Mouse (Mus musculus) embryonic fibroblast, embryonic 13.5 days (primary cell): Measurements from ENCODE around the gene Morn5. TPM values are rescaled to one million over a fixed set of nuclear protein-coding genes. Genes with fewer than 3 reads are reported as not detected.

Source experiments
- H3K27ac ChIP-seq: 2 replicates; pipeline ENCODE4 v1.5.1; 2012; ENCODE audit warnings: low read length, control low read depth, inconsistent platforms; ENCODE audit not compliant: insufficient read depth
- H3K4me1 ChIP-seq: 2 replicates; pipeline ENCODE4 v1.6.1; 2011; ENCODE audit warnings: low read length; ENCODE audit not compliant: control insufficient read depth, insufficient read depth
- H3K4me3 ChIP-seq: 2 replicates; pipeline ENCODE4 v1.5.1; 2011; ENCODE audit warnings: mild to moderate bottlenecking, control low read depth, low read length; ENCODE audit not compliant: insufficient read depth
- CTCF ChIP-seq: IDR thresholded peaks from 2 replicates; pipeline ENCODE4 v1.5.1; 2011; ENCODE audit warnings: mild to moderate bottlenecking, control low read depth, low read length, moderate library complexity, borderline replicate concordance; ENCODE audit not compliant: insufficient read depth
- POLR2A ChIP-seq: IDR thresholded peaks from 2 replicates; pipeline ENCODE4 v1.6.1; 2011; ENCODE audit warnings: low read depth, mild to moderate bottlenecking, control low read depth, low read length, moderate library complexity
- polyA plus RNA-seq: library from polyadenylated mRNA; stranded (reverse); fragments of >200 nt; gene quantifications from 2 replicates; pipeline ENCODE4 v1.2.4, GENCODE M21; 2011; ENCODE audit warnings: low read depth; ENCODE audit not compliant: missing spikeins, insufficient read length

Morn5 gene
- polyA plus RNA-seq, 1 experiment: not detected

- H3K4me1 ChIP-seq: no peaks in the 10 kb centered on the region
- H3K27ac ChIP-seq: no peak overlapping the region
- TF ChIP-seq POLR2A (no peak), CTCF (no peak)
- no peak overlapping the region for H3K4me3 ChIP-seq
Observed at GRCm38 (mm10) chr2:36056248-36056647, 7.0 kb downstream of the Morn5 start.

- Histone ChIP-seq H3K4me3 (no peak overlapping the region), H3K4me1 (no peaks in the 10 kb centered on the region), H3K27ac (no peak overlapping the region)
- no peak for TF ChIP-seq POLR2A
- TF ChIP-seq CTCF: no peak
Observed at GRCm38 (mm10) chr2:36061409-36061808, 12.2 kb downstream of the Morn5 start.

GRCm38 (mm10) chr2:36067132-36067531 is 17.9 kb downstream of the Morn5 start:
- no peak overlapping the region for H3K27ac ChIP-seq
- no peaks in the 10 kb centered on the region for H3K4me1 ChIP-seq
- TF ChIP-seq CTCF (no peak), POLR2A (no peak)
- H3K4me3 ChIP-seq: no peak overlapping the region

- TF ChIP-seq CTCF (no peak), POLR2A (no peak)
- Histone ChIP-seq H3K27ac (no peak overlapping the region), H3K4me3 (no peak overlapping the region), H3K4me1 (no peaks in the 10 kb centered on the region)
Observed at GRCm38 (mm10) chr2:36071660-36072305, 22.5 kb downstream of the Morn5 start.

- no peak overlapping the region for H3K27ac ChIP-seq
- H3K4me1 ChIP-seq: no peaks in the 10 kb centered on the region
- no peak overlapping the region for H3K4me3 ChIP-seq
- TF ChIP-seq CTCF (no peak), POLR2A (no peak)
Observed at GRCm38 (mm10) chr2:36073781-36074180, 24.5 kb downstream of the Morn5 start.

- no peaks in the 10 kb centered on the region for H3K4me1 ChIP-seq
- H3K27ac ChIP-seq: no peak overlapping the region
- H3K4me3 ChIP-seq: no peak overlapping the region
- TF ChIP-seq POLR2A (no peak), CTCF (no peak)
Observed at GRCm38 (mm10) chr2:36075210-36075609, 26.0 kb downstream of the Morn5 start.

GRCm38 (mm10) chr2:36077160-36077761 is 28.0 kb downstream of the Morn5 start:
- TF ChIP-seq CTCF: no peak
- TF ChIP-seq POLR2A: no peak
- Histone ChIP-seq H3K27ac (no peak overlapping the region), H3K4me1 (no peaks in the 10 kb centered on the region), H3K4me3 (no peak overlapping the region)

GRCm38 (mm10) chr2:36081446-36081845 is 32.2 kb downstream of the Morn5 start:
- Histone ChIP-seq H3K4me1 (no peaks in the 10 kb centered on the region), H3K27ac (no peak overlapping the region), H3K4me3 (no peak overlapping the region)
- no peak for TF ChIP-seq POLR2A
- no peak for TF ChIP-seq CTCF

GRCm38 (mm10) chr2:36082802-36083580 is 33.7 kb downstream of the Morn5 start:
- no peak for TF ChIP-seq POLR2A
- no peak for TF ChIP-seq CTCF
- no peak overlapping the region for H3K27ac ChIP-seq
- H3K4me3 ChIP-seq: no peak overlapping the region
- no peaks in the 10 kb centered on the region for H3K4me1 ChIP-seq

- Histone ChIP-seq H3K4me3 (no peak overlapping the region), H3K27ac (no peak overlapping the region), H3K4me1 (no peaks in the 10 kb centered on the region)
- no peak for TF ChIP-seq POLR2A
- no peak for TF ChIP-seq CTCF
Observed at GRCm38 (mm10) chr2:36085041-36085440, 35.8 kb downstream of the Morn5 start.

GRCm38 (mm10) chr2:36089190-36089589 is 39.9 kb downstream of the Morn5 start:
- no peaks in the 10 kb centered on the region for H3K4me1 ChIP-seq
- no peak for TF ChIP-seq POLR2A
- no peak for TF ChIP-seq CTCF
- H3K4me3 ChIP-seq: no peak overlapping the region
- H3K27ac ChIP-seq: no peak overlapping the region
